Mouse (Mus musculus): ENCODE measurements around the gene Dip2c. TPM values are rescaled to one million over a fixed set of nuclear protein-coding genes. Genes with fewer than 3 reads are reported as not detected.
A peak's percentile ranks its signal among the peaks of the same experiment; 100 is the strongest.

Gene Dip2c
- total RNA-seq, 2 experiments from 2014 or later = 70.4 to 72.8 TPM

DNA sequence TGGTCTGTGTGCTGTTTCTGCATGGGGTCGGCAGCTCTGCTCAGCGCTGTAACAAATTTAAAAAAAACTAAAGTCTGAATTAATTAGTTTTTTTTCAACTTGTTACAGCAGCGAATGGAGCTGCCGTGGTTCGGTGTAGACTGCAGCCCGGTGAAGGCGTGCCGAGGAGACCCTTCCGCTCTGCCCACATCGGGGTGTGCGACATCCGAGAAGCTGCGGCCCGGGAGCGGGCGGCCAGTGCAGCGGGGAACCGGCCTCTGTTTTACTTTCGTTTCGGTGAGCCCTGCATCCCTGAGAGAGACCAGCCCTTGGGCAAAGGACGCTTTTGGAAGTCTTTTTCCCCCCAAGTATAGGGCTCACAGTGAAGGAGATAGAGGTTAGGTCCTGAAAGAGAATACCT is 218.4 kb downstream of the Dip2c start:
- DNase-seq (ENCODE audit: low spot score in 2 of 2) = peak in 1 of 2 experiments; percentile 21

- no peak for DNase-seq (ENCODE audit: low spot score in 2 of 2)
Measured at GRCm38 (mm10) chr13:9504118-9504856, 228.0 kb downstream of the Dip2c start.

GRCm38 (mm10) chr13:9538556-9538955 is 262.2 kb downstream of the Dip2c start:
- DNase-seq (ENCODE audit: low spot score in 2 of 2) = no peak

- no peak for DNase-seq (ENCODE audit: low spot score in 2 of 2)
Measured at GRCm38 (mm10) chr13:9547698-9548344, 271.5 kb downstream of the Dip2c start.

DNA sequence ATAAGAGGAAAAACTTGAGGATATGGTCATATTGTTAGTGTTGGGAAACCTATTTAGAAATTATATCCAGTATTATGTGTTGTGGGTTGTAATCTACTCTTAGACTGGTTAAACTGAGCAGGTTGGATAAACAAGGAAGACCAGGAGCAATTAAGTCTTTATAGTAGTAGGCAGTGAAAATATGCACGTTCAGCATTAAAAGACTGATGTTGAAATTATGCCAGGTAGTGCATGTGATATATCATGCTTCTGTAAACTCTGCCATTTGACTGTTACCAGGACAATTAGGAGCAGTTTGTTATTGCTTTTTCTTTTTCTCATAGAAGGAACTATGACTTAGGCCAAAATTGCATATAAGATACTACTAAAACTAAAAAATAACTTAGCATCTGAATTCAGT is 285.8 kb downstream of the Dip2c start:
- DNase-seq (ENCODE audit: low spot score in 2 of 2) = no peak

DNA sequence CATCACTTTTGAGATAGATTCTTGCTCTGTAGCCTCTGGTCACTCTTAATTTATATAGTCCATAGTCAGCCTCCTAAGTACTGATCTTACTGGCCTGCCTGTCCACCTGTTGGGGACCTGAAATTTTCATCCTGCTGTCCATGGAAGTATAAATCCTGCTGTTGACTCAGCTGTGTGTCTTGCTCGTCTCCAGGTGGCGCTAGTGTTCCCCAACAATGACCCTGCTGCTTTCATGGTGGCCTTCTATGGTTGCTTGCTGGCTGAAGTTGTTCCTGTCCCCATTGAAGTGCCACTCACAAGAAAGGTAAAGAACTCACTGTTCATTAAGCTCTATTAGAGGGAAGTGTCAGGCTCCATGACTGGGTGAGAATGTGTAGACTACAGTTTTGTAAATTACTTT is 286.6 kb downstream of the Dip2c start:
- peak; percentile 25 to 43 for DNase-seq (ENCODE audit: low spot score in 2 of 2)

DNA sequence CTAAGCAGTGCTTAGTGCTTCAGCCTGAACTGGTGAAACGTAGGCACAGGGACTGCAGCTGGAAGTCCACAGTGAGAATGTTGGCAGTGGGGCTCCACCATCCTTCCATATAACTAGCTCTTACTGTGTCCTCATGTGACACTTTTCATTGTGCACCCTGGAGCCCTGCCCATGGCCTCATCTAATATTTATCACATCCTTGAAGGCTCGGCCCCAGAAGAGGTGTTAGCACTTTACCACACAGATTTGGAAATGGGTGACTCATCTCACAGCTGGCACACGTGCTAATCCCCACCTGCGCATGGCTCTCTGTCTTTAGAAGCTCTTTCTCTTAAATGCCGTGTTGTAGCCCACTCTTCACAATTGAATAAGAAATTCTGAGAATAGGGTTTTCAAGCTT is 292.5 kb downstream of the Dip2c start:
- DNase-seq (ENCODE audit: low spot score in 2 of 2) = no peak

GRCm38 (mm10) chr13:9576686-9577085 is 300.4 kb downstream of the Dip2c start:
- no peak for DNase-seq (ENCODE audit: low spot score in 2 of 2)

DNA sequence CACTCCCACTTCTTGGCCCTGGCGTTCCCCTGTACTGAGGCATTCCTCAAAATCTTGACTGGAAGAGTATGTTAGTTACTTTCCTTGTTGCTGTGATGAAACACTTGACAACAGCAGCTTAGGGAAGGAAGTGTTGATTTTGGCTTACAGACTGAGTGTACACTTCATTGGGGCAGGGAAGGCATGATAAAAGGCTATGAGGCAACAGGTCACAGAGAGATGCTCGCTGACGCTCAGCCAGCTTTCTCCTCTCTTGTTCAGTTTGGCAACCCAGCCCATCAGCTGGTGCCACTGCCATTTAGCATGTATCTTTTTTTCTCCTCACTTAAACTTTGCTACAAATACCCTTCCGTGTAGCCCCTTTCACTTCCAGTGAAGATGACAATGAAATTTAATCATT is 302.1 kb downstream of the Dip2c start:
- DNase-seq (ENCODE audit: low spot score in 2 of 2) = no peak

DNA sequence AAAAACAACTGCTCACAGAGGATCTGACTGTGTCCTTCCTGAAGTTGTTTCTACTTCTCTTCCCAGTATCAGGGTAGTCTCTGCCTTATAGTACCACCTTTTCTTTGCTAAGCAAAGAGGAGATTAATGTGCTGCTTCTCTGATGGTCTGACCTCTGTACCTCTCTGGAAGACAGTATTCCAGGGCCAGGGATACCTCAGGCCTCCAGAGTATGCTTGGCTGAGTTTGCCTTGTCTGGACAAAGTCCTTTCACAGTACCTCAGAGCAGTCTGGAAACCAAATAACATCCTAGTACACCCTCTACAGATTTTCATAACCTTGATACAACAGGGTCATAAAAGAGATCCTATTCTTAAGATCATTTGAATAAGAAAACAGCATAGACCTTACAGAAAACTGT is 305.5 kb downstream of the Dip2c start:
- no peak for DNase-seq (ENCODE audit: low spot score in 2 of 2)

GRCm38 (mm10) chr13:9583579-9583978 is 307.3 kb downstream of the Dip2c start:
- DNase-seq (ENCODE audit: low spot score in 2 of 2) = no peak

- DNase-seq (ENCODE audit: low spot score in 2 of 2) = no peak
Measured at GRCm38 (mm10) chr13:9599334-9600096, 323.2 kb downstream of the Dip2c start.

DNA sequence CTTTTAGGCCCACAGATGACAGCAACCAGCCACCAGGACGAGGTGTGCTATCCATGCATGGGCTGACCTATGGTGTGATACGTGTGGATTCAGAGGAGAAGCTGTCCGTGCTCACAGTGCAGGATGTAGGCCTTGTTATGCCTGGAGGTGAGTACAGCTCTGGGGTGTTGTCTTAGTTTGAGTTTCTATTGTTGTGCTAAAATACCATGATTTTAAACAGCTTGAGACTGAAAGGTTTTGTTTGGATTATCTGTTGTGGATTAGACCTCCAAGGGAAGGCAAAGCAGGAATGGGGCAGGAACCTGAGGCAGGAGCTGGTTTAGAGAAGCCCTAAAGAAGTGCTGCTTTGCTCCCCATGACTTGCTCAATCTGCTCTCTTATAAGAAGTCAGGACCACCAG is 325.0 kb downstream of the Dip2c start:
- no peak for DNase-seq (ENCODE audit: low spot score in 2 of 2)

GRCm38 (mm10) chr13:9611229-9611628 is 334.9 kb downstream of the Dip2c start:
- no peak for DNase-seq (ENCODE audit: low spot score in 2 of 2)

GRCm38 (mm10) chr13:9632684-9633083 is 356.4 kb downstream of the Dip2c start:
- no peak for DNase-seq (ENCODE audit: low spot score in 2 of 2)

GRCm38 (mm10) chr13:9635951-9636350 is 359.6 kb downstream of the Dip2c start:
- DNase-seq (ENCODE audit: low spot score in 2 of 2) = no peak

DNA sequence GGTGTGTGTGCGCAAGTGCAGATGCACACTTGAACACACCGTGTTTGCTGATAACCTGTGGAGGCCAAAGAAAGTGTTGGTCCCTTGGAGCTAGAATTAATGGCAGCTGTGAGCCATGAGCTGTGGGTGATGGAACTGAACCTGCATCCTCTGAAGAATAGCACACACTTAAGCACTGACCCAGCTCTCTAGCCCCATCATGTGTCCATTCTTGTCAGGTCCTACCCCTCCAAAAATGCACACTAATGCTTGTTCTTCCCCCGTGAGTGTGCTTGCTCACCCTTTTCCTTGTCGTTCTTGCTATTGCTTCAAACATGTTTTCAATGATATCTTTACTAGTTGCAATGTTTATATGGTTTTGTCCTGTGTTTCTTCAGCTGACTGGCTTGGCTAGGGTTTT is 360.2 kb downstream of the Dip2c start:
- peak; percentile 19 to 31 for DNase-seq (ENCODE audit: low spot score in 2 of 2)

- DNase-seq (ENCODE audit: low spot score in 2 of 2) = no peak
Measured at GRCm38 (mm10) chr13:9637949-9638348, 361.6 kb downstream of the Dip2c start.

- DNase-seq (ENCODE audit: low spot score in 2 of 2) = no peak
Measured at GRCm38 (mm10) chr13:9648716-9649115, 372.4 kb downstream of the Dip2c start.

- DNase-seq (ENCODE audit: low spot score in 2 of 2) = no peak
Measured at GRCm38 (mm10) chr13:9649894-9650293, 373.6 kb downstream of the Dip2c start.

- no peak for DNase-seq (ENCODE audit: low spot score in 2 of 2)
Measured at GRCm38 (mm10) chr13:9650580-9650979, 374.3 kb downstream of the Dip2c start.

- DNase-seq (ENCODE audit: low spot score in 2 of 2) = no peak
Measured at GRCm38 (mm10) chr13:9653018-9653417, 376.7 kb downstream of the Dip2c start.

Data from layer of hippocampus, postnatal 10 days (tissue).